ENCODE assay signal across 9 mouse cellular contexts in genomic region chr2:166291266-166291665, GRCm38 (mm10).
DNase-seq lines count a peak whose midpoint lies in the region; ATAC-seq lines count a peak whose summit lies in the region.
"Had no signal": no experiment of that assay in that cellular context is flagged by ENCODE, and none has a peak within 500 bp of the region (broad histone marks: within the 10 kb centered on the region; RNA-seq: fewer than 3 reads in every experiment).

No protein-coding gene starts in this region.

- H3K4me3 ChIP-seq in hindbrain, embryonic 12.5 days = no peak overlapping the region
- H3K4me3 ChIP-seq in hindbrain, embryonic 11.5 days (ENCODE audit: low read depth, low read length) = no peak overlapping the region
- H3K4me3 ChIP-seq in heart, embryonic 11.5 days (ENCODE audit: low read depth, low read length) = no peak overlapping the region
- H3K4me3 ChIP-seq in kidney, embryonic 15.5 days (replicated peaks) = no peak overlapping the region
- H3K4me3 ChIP-seq in neural tube, embryonic 14.5 days (ENCODE audit: low read depth, low read length) = no peak overlapping the region
- H3K4me3 ChIP-seq in forebrain, embryonic 11.5 days (ENCODE audit: low read depth, low read length) = no peak overlapping the region
- H3K4me3 ChIP-seq: heart, adult 2 months had no signal

- H3K27ac ChIP-seq in hindbrain, embryonic 12.5 days = peak overlapping the region; percentile 36; the same call in 1 of the 2 replicates
- H3K27ac ChIP-seq in hindbrain, embryonic 11.5 days (ENCODE audit: low read depth, low read length) = no peak overlapping the region
- peak overlapping the region; percentile 7; the same call in 1 of the 2 replicates for H3K27ac ChIP-seq in heart, embryonic 11.5 days (ENCODE audit: low read depth, low read length)
- H3K27ac ChIP-seq in kidney, embryonic 15.5 days = peak overlapping the region; percentile 82
- peak overlapping the region; percentile 64 for H3K27ac ChIP-seq in neural tube, embryonic 14.5 days (ENCODE audit: low read depth, low read length)
- H3K27ac ChIP-seq in forebrain, embryonic 11.5 days (ENCODE audit: low read depth, low read length) = no peak overlapping the region
- H3K27ac ChIP-seq: heart, adult 2 months had no signal

- H3K9me3 ChIP-seq in hindbrain, embryonic 12.5 days (replicated peaks) = no peaks in the 10 kb centered on the region
- no peaks in the 10 kb centered on the region for H3K9me3 ChIP-seq in hindbrain, embryonic 11.5 days (ENCODE audit: control insufficient read depth, low read length)
- H3K9me3 ChIP-seq in heart, embryonic 11.5 days (replicated peaks; ENCODE audit: control insufficient read depth, low read length) = no peaks in the 10 kb centered on the region
- no peaks in the 10 kb centered on the region for H3K9me3 ChIP-seq in kidney, embryonic 15.5 days (replicated peaks)
- no peaks in the 10 kb centered on the region for H3K9me3 ChIP-seq in neural tube, embryonic 14.5 days (ENCODE audit: control insufficient read depth, low read length)
- no peaks in the 10 kb centered on the region for H3K9me3 ChIP-seq in forebrain, embryonic 11.5 days (ENCODE audit: control insufficient read depth, low read length)

- 0 out of 2 replicates have a peak, but pooled peaks have one; percentile 29 for ATAC-seq in hindbrain, embryonic 12.5 days (ENCODE audit: low FRiP score)
- no peak for ATAC-seq in hindbrain, embryonic 11.5 days (ENCODE audit: low FRiP score)
- peak; percentile 59; the same call in 1 of the 2 replicates for ATAC-seq in heart, embryonic 11.5 days (replicated peaks; ENCODE audit: insufficient number of reproducible peaks, low FRiP score, low TSS enrichment)
- ATAC-seq in kidney, embryonic 15.5 days (replicated peaks; ENCODE audit: low FRiP score) = peak; percentile 87
- no peak for ATAC-seq in neural tube, embryonic 14.5 days (ENCODE audit: low read depth)
- no peak for ATAC-seq in forebrain, embryonic 11.5 days (replicated peaks; ENCODE audit: low FRiP score)

- no peak overlapping the region for H3K4me2 ChIP-seq in hindbrain, embryonic 12.5 days (replicated peaks)
- H3K4me2 ChIP-seq in hindbrain, embryonic 11.5 days (replicated peaks; ENCODE audit: low read depth, low read length) = no peak overlapping the region
- H3K4me2 ChIP-seq in heart, embryonic 11.5 days = peak overlapping the region; percentile 9; the same call in 1 of the 2 replicates
- peak overlapping the region; percentile 36 for H3K4me2 ChIP-seq in kidney, embryonic 15.5 days
- H3K4me2 ChIP-seq in neural tube, embryonic 14.5 days (ENCODE audit: low read depth, low read length) = no peak overlapping the region
- H3K4me2 ChIP-seq in forebrain, embryonic 11.5 days (ENCODE audit: low read depth, low read length, severe bottlenecking) = no peak overlapping the region

- peaks cover 2% of the 10 kb centered on the region for H3K27me3 ChIP-seq in hindbrain, embryonic 12.5 days
- H3K27me3 ChIP-seq in hindbrain, embryonic 11.5 days (ENCODE audit: control insufficient read depth, insufficient read depth, low read length) = 0 out of 2 replicates have a peak, but pooled peaks cover 3% of the 10 kb centered on the region
- H3K27me3 ChIP-seq in heart, embryonic 11.5 days (ENCODE audit: control insufficient read depth, insufficient read depth, low read length) = no peaks in the 10 kb centered on the region
- H3K27me3 ChIP-seq in kidney, embryonic 15.5 days = no peaks in the 10 kb centered on the region
- H3K27me3 ChIP-seq in neural tube, embryonic 14.5 days (ENCODE audit: control insufficient read depth, insufficient read depth, low read length) = no peaks in the 10 kb centered on the region
- no peaks in the 10 kb centered on the region for H3K27me3 ChIP-seq in forebrain, embryonic 11.5 days (ENCODE audit: control insufficient read depth, insufficient read depth, low read length)

- no peak for DNase-seq in hindbrain, embryonic 11.5 days (ENCODE audit: low spot score)
- no peak for DNase-seq in spleen, adult 18-20 months
- DNase-seq in right cerebral cortex, adult 18-20 months = no peak
- DNase-seq in forebrain, embryonic 11.5 days (ENCODE audit: low spot score) = no peak

- H3K36me3 ChIP-seq in hindbrain, embryonic 12.5 days = no peaks in the 10 kb centered on the region
- H3K36me3 ChIP-seq in hindbrain, embryonic 11.5 days (ENCODE audit: control insufficient read depth, insufficient read depth, low read length) = no peaks in the 10 kb centered on the region
- no peaks in the 10 kb centered on the region for H3K36me3 ChIP-seq in heart, embryonic 11.5 days (ENCODE audit: control insufficient read depth, insufficient read depth, low read length)
- no peaks in the 10 kb centered on the region for H3K36me3 ChIP-seq in kidney, embryonic 15.5 days
- no peaks in the 10 kb centered on the region for H3K36me3 ChIP-seq in neural tube, embryonic 14.5 days (ENCODE audit: control insufficient read depth, insufficient read depth, low read length)
- H3K36me3 ChIP-seq in forebrain, embryonic 11.5 days (ENCODE audit: control insufficient read depth, insufficient read depth, low read length) = no peaks in the 10 kb centered on the region

- 28% methylated on average over 6 of the region's 6 CpGs for WGBS in hindbrain, embryonic 12.5 days
- WGBS in hindbrain, embryonic 11.5 days = 33% methylated on average over 6 of the region's 6 CpGs
- WGBS in heart, embryonic 11.5 days (ENCODE audit: insufficient replicate concordance) = 11% methylated on average over 6 of the region's 6 CpGs
- 10% methylated on average over 6 of the region's 6 CpGs for WGBS in kidney, embryonic 15.5 days
- 21% methylated on average over 6 of the region's 6 CpGs for WGBS in neural tube, embryonic 14.5 days
- WGBS in forebrain, embryonic 11.5 days = 46% methylated on average over 6 of the region's 6 CpGs

- peaks cover 35% of the 10 kb centered on the region for H3K4me1 ChIP-seq in hindbrain, embryonic 12.5 days
- H3K4me1 ChIP-seq in hindbrain, embryonic 11.5 days (replicated peaks; ENCODE audit: control insufficient read depth, insufficient read depth, low read length) = peaks cover 2% of the 10 kb centered on the region; the same call in 1 of the 2 replicates
- peaks cover 27% of the 10 kb centered on the region for H3K4me1 ChIP-seq in heart, embryonic 11.5 days (ENCODE audit: control insufficient read depth, insufficient read depth, low read length)
- peaks cover 62% of the 10 kb centered on the region for H3K4me1 ChIP-seq in kidney, embryonic 15.5 days
- peaks cover 15% of the 10 kb centered on the region for H3K4me1 ChIP-seq in neural tube, embryonic 14.5 days (ENCODE audit: control insufficient read depth, insufficient read depth, low read length)
- peaks cover 4% of the 10 kb centered on the region; the same call in 1 of the 2 replicates for H3K4me1 ChIP-seq in forebrain, embryonic 11.5 days (replicated peaks; ENCODE audit: control insufficient read depth, insufficient read depth, low read length)

- no peak overlapping the region for H3K9ac ChIP-seq in hindbrain, embryonic 12.5 days
- no peak overlapping the region for H3K9ac ChIP-seq in hindbrain, embryonic 11.5 days (ENCODE audit: low read depth, low read length)
- peak overlapping the region; percentile 8; the same call in 1 of the 2 replicates for H3K9ac ChIP-seq in heart, embryonic 11.5 days (ENCODE audit: low read depth, low read length)
- H3K9ac ChIP-seq in kidney, embryonic 15.5 days = no peak overlapping the region
- H3K9ac ChIP-seq in neural tube, embryonic 14.5 days (replicated peaks; ENCODE audit: low read depth, low read length) = no peak overlapping the region
- H3K9ac ChIP-seq in forebrain, embryonic 11.5 days (ENCODE audit: low read length) = no peak overlapping the region

Comparison
In these comparisons a context has a peak if more than half of its experiments do, and no peak if none do; other contexts are left out.
1. ATAC-seq: peak in hindbrain, embryonic 12.5 days (single experiment), heart, embryonic 11.5 days (single experiment) and kidney, embryonic 15.5 days (single experiment); none in hindbrain, embryonic 11.5 days (single experiment), neural tube, embryonic 14.5 days (single experiment) and forebrain, embryonic 11.5 days (single experiment).
2. H3K27ac ChIP-seq: peak in hindbrain, embryonic 12.5 days (single experiment), heart, embryonic 11.5 days (single experiment), kidney, embryonic 15.5 days (single experiment) and neural tube, embryonic 14.5 days (single experiment); none in hindbrain, embryonic 11.5 days (single experiment) and forebrain, embryonic 11.5 days (single experiment).
3. H3K4me2 ChIP-seq: peak in heart, embryonic 11.5 days (single experiment) and kidney, embryonic 15.5 days (single experiment); none in hindbrain, embryonic 12.5 days (single experiment), hindbrain, embryonic 11.5 days (single experiment), neural tube, embryonic 14.5 days (single experiment) and forebrain, embryonic 11.5 days (single experiment).